Mouse (Mus musculus) layer of hippocampus, adult 8-10 months (tissue): Measurements from ENCODE around the gene Slc9a9. TPM values are rescaled to one million over a fixed set of nuclear protein-coding genes. Genes with fewer than 3 reads are reported as not detected.

ENCODE experiments used
- microRNA-seq, 2 experiments: library from miRNA; unstranded; fragments of <30 nt; microRNA quantifications; one replicate each; pipeline ENCODE4 v1.2.0; 2022
- total RNA-seq, 4 experiments: library from RNA; stranded (reverse); gene quantifications; 2 replicates each; pipeline ENCODE4 v1.2.4; 2022

Slc9a9 gene
- total RNA-seq, 4 experiments from 2014 or later, result 15.3 to 22.8 (median 19.3) TPM

Small RNAs within 50 kb of the gene (microRNA-seq; reads per million reads assigned to microRNA genes)
- gene Mir7656, result 0 reads per million in 2 experiments

Other genes with a start within 250 kb of the Slc9a9 start
- 10 to 100 TPM; 18.1 to 19.6 (median 18.9) TPM for gene 1190002N15Rik, start 131.8 kb upstream of the Slc9a9 start, total RNA-seq